8 mouse cellular contexts compared by ENCODE assay signal in the genomic region with DNA sequence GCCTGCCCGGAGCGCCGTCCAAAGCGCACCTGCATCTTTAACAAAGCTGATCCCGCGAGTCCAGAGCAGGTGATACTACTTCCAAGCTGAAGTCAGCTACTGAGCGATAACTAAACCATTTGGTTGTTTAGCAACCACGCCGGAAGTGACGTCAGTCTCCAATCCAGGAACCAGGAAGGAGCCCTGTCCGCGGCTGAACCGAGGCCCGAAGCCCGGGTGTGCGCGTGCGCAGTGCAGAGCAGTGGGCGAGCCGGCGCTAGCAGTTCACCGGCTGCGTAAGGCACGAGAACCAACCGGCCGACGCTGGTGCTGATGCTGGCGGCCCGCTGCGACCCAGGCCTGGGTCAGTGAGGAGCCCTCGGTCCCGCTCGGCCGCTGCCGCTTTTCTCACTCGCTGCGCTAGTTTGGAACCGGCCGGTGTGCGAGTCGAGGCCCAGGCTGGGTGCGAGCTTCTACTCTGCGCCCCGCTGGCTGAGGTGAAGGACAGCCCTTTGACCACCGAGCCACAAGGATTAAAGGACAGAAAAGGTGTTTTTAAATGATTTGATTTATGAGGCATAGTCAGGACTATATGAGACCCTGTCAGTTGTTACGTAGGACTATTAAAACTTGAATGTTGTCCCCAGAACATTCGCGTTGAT. TPM values are rescaled to one million over a fixed set of nuclear protein-coding genes. Genes with fewer than 3 reads are reported as not detected.
DNase-seq lines count a peak whose midpoint lies in the region; ATAC-seq lines count a peak whose summit lies in the region.

A gene (minus strand): TSS at position 147 of the 641 bp plus-strand sequence.
A gene (plus strand): TSS at position 195 of the 641 bp plus-strand sequence.

- H3K27me3 ChIP-seq in forebrain, embryonic 14.5 days (replicated peaks; ENCODE audit: control insufficient read depth, insufficient read depth, low read length), result no peaks in the 10 kb centered on the region
- H3K27me3 ChIP-seq in neural tube, embryonic 15.5 days (replicated peaks), result no peaks in the 10 kb centered on the region

- DNase-seq in ES-CJ7 (ENCODE audit: low read depth, low spot score), result peak; percentile 98
- peak; percentile 97 for DNase-seq in cerebellum, adult 11 months
- DNase-seq in forebrain, embryonic 14.5 days (ENCODE audit: low spot score), result peak; percentile 99
- DNase-seq in heart, postnatal 14 days, result peak; percentile 99
- peak; percentile 98 for DNase-seq in layer of hippocampus, adult 11-12 months (ENCODE audit: low spot score)
- peak; percentile 98 to 99 for DNase-seq in lung, adult 18-20 months
- peak; percentile 98 for DNase-seq in testis, postnatal 14 days (ENCODE audit: low spot score)

- H3K9ac ChIP-seq in forebrain, embryonic 14.5 days (ENCODE audit: low read length), result peak within 1 kb of the TSS; percentile 76
- H3K9ac ChIP-seq in neural tube, embryonic 15.5 days (replicated peaks), result peak within 1 kb of the TSS; percentile 72

- WGBS in forebrain, embryonic 14.5 days, result 1% methylated on average over 48 of the region's 48 CpGs
- 2% methylated on average over 48 of the region's 48 CpGs for WGBS in neural tube, embryonic 15.5 days

- peak within 1 kb of the TSS; percentile 63 for H3K4me3 ChIP-seq in forebrain, embryonic 14.5 days (ENCODE audit: low read depth, low read length)
- peak within 1 kb of the TSS; percentile 72 for H3K4me3 ChIP-seq in neural tube, embryonic 15.5 days (replicated peaks)

- intact Hi-C loops in heart, postnatal 14 days (cut with DNase I), result loop anchor here (5.0 kb wide), 2 partner anchors 67 to 152 kb away; a partner anchor contains a TSS

- peaks cover 16% of the 10 kb centered on the region for H3K36me3 ChIP-seq in forebrain, embryonic 14.5 days (ENCODE audit: control insufficient read depth, insufficient read depth, low read length)
- peaks cover 25% of the 10 kb centered on the region for H3K36me3 ChIP-seq in neural tube, embryonic 15.5 days

- no peaks in the 10 kb centered on the region for H3K9me3 ChIP-seq in forebrain, embryonic 14.5 days (replicated peaks; ENCODE audit: control insufficient read depth, low read length)
- no peaks in the 10 kb centered on the region for H3K9me3 ChIP-seq in neural tube, embryonic 15.5 days (replicated peaks)

- H3K4me2 ChIP-seq in forebrain, embryonic 14.5 days (ENCODE audit: low read length), result peak within 1 kb of the TSS; percentile 87
- H3K4me2 ChIP-seq in neural tube, embryonic 15.5 days, result peak within 1 kb of the TSS; percentile 89

- ATAC-seq in forebrain, embryonic 14.5 days, result peak; percentile 97
- peak; percentile 98 for ATAC-seq in neural tube, embryonic 15.5 days (ENCODE audit: low FRiP score)

- peak within 1 kb of the TSS; percentile 78 for H3K27ac ChIP-seq in forebrain, embryonic 14.5 days (ENCODE audit: low read depth, low read length)
- H3K27ac ChIP-seq in neural tube, embryonic 15.5 days (replicated peaks), result peak within 1 kb of the TSS; percentile 88

- H3K4me1 ChIP-seq in forebrain, embryonic 14.5 days (ENCODE audit: control insufficient read depth, insufficient read depth, low read length), result no peaks in the 10 kb centered on the region
- peaks cover 20% of the 10 kb centered on the region for H3K4me1 ChIP-seq in neural tube, embryonic 15.5 days

RNA-seq across cellular contexts. Expression of the first gene that starts in this region (rescaled TPM):
- polyA plus RNA-seq in forebrain, embryonic 14.5 days (2014; fragmentation: Nextera tagmentation; extraction: Ambion mirVana), result 1.7 and 2.3 TPM in 2 replicates
- total RNA-seq in heart, postnatal 14 days (2021), result under 1 TPM; 0.29 to 0.66 TPM
- polyA plus RNA-seq in neural tube, embryonic 15.5 days (2015; fragmentation: Nextera tagmentation; extraction: Ambion mirVana), result 1.9 and 2.2 TPM in 2 replicates

RNA-seq across cellular contexts. Expression of the second gene that starts in this region (rescaled TPM):
- polyA plus RNA-seq in forebrain, embryonic 14.5 days (2014; fragmentation: Nextera tagmentation; extraction: Ambion mirVana), result 43.1 and 45.4 TPM in 2 replicates
- 10 to 100 TPM; 20.7 to 25.0 TPM for total RNA-seq in heart, postnatal 14 days (2021)
- 35.0 and 36.3 TPM in 2 replicates for polyA plus RNA-seq in neural tube, embryonic 15.5 days (2015; fragmentation: Nextera tagmentation; extraction: Ambion mirVana)

Comparison
In these comparisons a context has a peak if more than half of its experiments do, and no peak if none do; other contexts are left out.
1. Peak in every context shown above with its lines: DNase-seq, ATAC-seq, H3K4me3 ChIP-seq and H3K27ac ChIP-seq.